Comparison of ENCODE assay signal across 9 mouse cellular contexts in genomic region chr13:22033741-22034442, GRCm38 (mm10). TPM values are rescaled to one million over a fixed set of nuclear protein-coding genes. Genes with fewer than 3 reads are reported as not detected.
DNase-seq lines count a peak whose midpoint lies in the region; ATAC-seq and TF ChIP-seq lines count a peak whose summit lies in the region.
"Had no signal": no experiment of that assay in that cellular context is flagged by ENCODE, and none has a peak within 500 bp of the region (broad histone marks: within the 10 kb centered on the region; RNA-seq: fewer than 3 reads in every experiment).

No protein-coding gene starts in this region.

- in situ Hi-C loops in CH12.LX (cut with MboI; ENCODE audit: low pct_ligation_motif_present, low pct_unique_long_range_greater_than_20kb, low sequenced_read_pairs): loop anchor here (5.0 to 25.0 kb wide), 4 partner anchors 107 to 1728 kb away; partner anchors contain the start of genes Hist1h1a, Hist1h2ab, Hist1h3a and Hist1h3b

- no peak for TF ChIP-seq CTCF in heart, adult 2 months (IDR thresholded peaks at IDR 0.05)
- no peak for TF ChIP-seq CTCF in CH12.LX (conservative IDR thresholded peaks at IDR 0.05 in 1 of 2, IDR thresholded peaks at IDR 0.05 in 1 of 2; ENCODE audit: low read depth in 2 of 2, low read length in 2 of 2)

- H3K9ac ChIP-seq in heart, embryonic 15.5 days: no peak overlapping the region
- no peak overlapping the region for H3K9ac ChIP-seq in heart, adult 2 months (ENCODE audit: low read depth, low read length)
- peak overlapping the region; percentile 92 for H3K9ac ChIP-seq in CH12.LX (ENCODE audit: insufficient read depth, low read depth)
- H3K9ac ChIP-seq in forebrain, embryonic 11.5 days (ENCODE audit: low read length): peak overlapping the region; percentile 86
- peak overlapping the region; percentile 89 for H3K9ac ChIP-seq in liver, embryonic 11.5 days (ENCODE audit: low read depth, low read length)

- dilution Hi-C loops in CH12.LX (cut with MboI; ENCODE audit: extremely low pct_ligation_motif_present, extremely low pct_unique_long_range_greater_than_20kb, low sequenced_read_pairs): no loop called here

- peak overlapping the region; percentile 71 for H3K4me2 ChIP-seq in heart, embryonic 15.5 days
- peak overlapping the region; percentile 78; the same call in 1 of the 2 replicates for H3K4me2 ChIP-seq in CH12.LX (ENCODE audit: insufficient read depth, low read depth, poor library complexity, severe bottlenecking)
- H3K4me2 ChIP-seq in forebrain, embryonic 11.5 days (ENCODE audit: low read depth, low read length, severe bottlenecking): peak overlapping the region; percentile 78
- H3K4me2 ChIP-seq in liver, embryonic 11.5 days: peak overlapping the region; percentile 80

- peaks cover 18% of the 10 kb centered on the region for H3K4me1 ChIP-seq in heart, embryonic 15.5 days (replicated peaks)
- H3K4me1 ChIP-seq in heart, adult 2 months (ENCODE audit: control insufficient read depth, insufficient read depth, low read length): no peaks in the 10 kb centered on the region
- peaks cover 3 to 25% of the 10 kb centered on the region in 2 experiments; a peak in 3 of 4 replicates for H3K4me1 ChIP-seq in CH12.LX (ENCODE audit: control insufficient read depth in 1 of 2, insufficient read depth in 2 of 2)
- H3K4me1 ChIP-seq in forebrain, embryonic 11.5 days (replicated peaks; ENCODE audit: control insufficient read depth, insufficient read depth, low read length): 0 out of 2 replicates have a peak, but pooled peaks cover 2% of the 10 kb centered on the region
- H3K4me1 ChIP-seq in liver, embryonic 11.5 days (replicated peaks; ENCODE audit: control insufficient read depth, insufficient read depth, low read length): peaks cover 26% of the 10 kb centered on the region

- no peak for TF ChIP-seq EP300 in heart, adult 2 months (IDR thresholded peaks at IDR 0.05; ENCODE audit: insufficient read depth, low read depth, low read length)
- no peak for TF ChIP-seq EP300 in CH12.LX (IDR thresholded peaks at IDR 0.05; ENCODE audit: low read length)

- no peaks in the 10 kb centered on the region for H3K9me3 ChIP-seq in heart, embryonic 15.5 days (replicated peaks)
- H3K9me3 ChIP-seq in CH12.LX (replicated peaks; ENCODE audit: low read length): no peaks in the 10 kb centered on the region
- H3K9me3 ChIP-seq in forebrain, embryonic 11.5 days (ENCODE audit: control insufficient read depth, low read length): no peaks in the 10 kb centered on the region
- no peaks in the 10 kb centered on the region for H3K9me3 ChIP-seq in liver, embryonic 11.5 days (ENCODE audit: control insufficient read depth, low read length)

- no peak for ATAC-seq in heart, embryonic 15.5 days (replicated peaks; ENCODE audit: insufficient number of reproducible peaks, insufficient read depth, low FRiP score, low read depth)
- ATAC-seq in forebrain, embryonic 11.5 days (replicated peaks; ENCODE audit: low FRiP score): no peak
- no peak for ATAC-seq in liver, embryonic 11.5 days (replicated peaks; ENCODE audit: low FRiP score)

- H3K4me3 ChIP-seq in heart, embryonic 15.5 days: peak overlapping the region; percentile 52
- no peak overlapping the region for H3K4me3 ChIP-seq in heart, adult 2 months
- H3K4me3 ChIP-seq in CH12.LX (replicated peaks in 1 of 3; ENCODE audit: low read depth in 2 of 3, low read length in 2 of 3, poor library complexity in 1 of 3): no peak overlapping the region
- peak overlapping the region; percentile 37 for H3K4me3 ChIP-seq in forebrain, embryonic 11.5 days (ENCODE audit: low read depth, low read length)
- peak overlapping the region; percentile 45 for H3K4me3 ChIP-seq in liver, embryonic 11.5 days (ENCODE audit: low read depth, low read length)

- no peaks in the 10 kb centered on the region for H3K27me3 ChIP-seq in heart, embryonic 15.5 days
- no peaks in the 10 kb centered on the region for H3K27me3 ChIP-seq in heart, adult 2 months (ENCODE audit: control insufficient read depth, insufficient read depth, low read length)
- H3K27me3 ChIP-seq in CH12.LX (replicated peaks): no peaks in the 10 kb centered on the region
- no peaks in the 10 kb centered on the region for H3K27me3 ChIP-seq in forebrain, embryonic 11.5 days (ENCODE audit: control insufficient read depth, insufficient read depth, low read length)
- H3K27me3 ChIP-seq in liver, embryonic 11.5 days (replicated peaks; ENCODE audit: control insufficient read depth, insufficient read depth, low read length): no peaks in the 10 kb centered on the region

- no peak overlapping the region for H3K27ac ChIP-seq in heart, embryonic 15.5 days
- no peak overlapping the region for H3K27ac ChIP-seq in heart, adult 2 months
- no peak overlapping the region for H3K27ac ChIP-seq in CH12.LX (ENCODE audit: insufficient read depth, low read depth)
- peak overlapping the region; percentile 90 for H3K27ac ChIP-seq in forebrain, embryonic 11.5 days (ENCODE audit: low read depth, low read length)
- H3K27ac ChIP-seq in liver, embryonic 11.5 days (ENCODE audit: low read depth, low read length): peak overlapping the region; percentile 94
- H3K27ac ChIP-seq: layer of hippocampus, adult 2 months had no signal

- intact Hi-C loops in heart, adult 2 months (cut with DNase I): loop anchor here (10.0 kb wide), 1 partner anchor 209 kb away; no protein-coding TSS in a partner anchor

- H3K79me2 ChIP-seq in heart, adult 2 months (replicated peaks; ENCODE audit: control insufficient read depth, insufficient read depth, low read length): no peaks in the 10 kb centered on the region
- no peaks in the 10 kb centered on the region for H3K79me2 ChIP-seq in CH12.LX (replicated peaks; ENCODE audit: control insufficient read depth, extremely low read depth, insufficient read depth, poor library complexity, severe bottlenecking)

- no peak for DNase-seq in heart, adult 2 months
- DNase-seq in CH12.LX (ENCODE audit: extremely low read depth): peak; percentile 41
- DNase-seq in forebrain, embryonic 11.5 days (ENCODE audit: low spot score): no peak
- DNase-seq in liver, embryonic 11.5 days (ENCODE audit: low spot score): no peak
- DNase-seq in adrenal gland, postnatal 25 days: no peak
- DNase-seq in cerebellum, postnatal 25 days: no peak
- DNase-seq in cerebellum, adult 9-11 months: no peak

- no peak for TF ChIP-seq POLR2A in heart, adult 2 months (IDR thresholded peaks at IDR 0.05; ENCODE audit: insufficient read depth, low read depth, low read length)
- TF ChIP-seq POLR2A in CH12.LX (IDR thresholded peaks at IDR 0.05; ENCODE audit: low read depth, low read length): no peak

- no peaks in the 10 kb centered on the region for H3K36me3 ChIP-seq in heart, embryonic 15.5 days
- no peaks in the 10 kb centered on the region for H3K36me3 ChIP-seq in heart, adult 2 months (ENCODE audit: control insufficient read depth, insufficient read depth, low read length)
- no peaks in the 10 kb centered on the region for H3K36me3 ChIP-seq in CH12.LX (replicated peaks in 1 of 2; ENCODE audit: control insufficient read depth in 1 of 2, insufficient read depth in 1 of 2, low read length in 1 of 2)
- H3K36me3 ChIP-seq in forebrain, embryonic 11.5 days (ENCODE audit: control insufficient read depth, insufficient read depth, low read length): no peaks in the 10 kb centered on the region
- no peaks in the 10 kb centered on the region for H3K36me3 ChIP-seq in liver, embryonic 11.5 days (ENCODE audit: control insufficient read depth, insufficient read depth, low read length)

- 50% methylated on average over 5 of the region's 5 CpGs for WGBS in heart, embryonic 15.5 days
- WGBS in heart, adult 2 months: 57% methylated on average over 5 of the region's 5 CpGs
- 60% methylated on average over 5 of the region's 5 CpGs for WGBS in forebrain, embryonic 11.5 days
- WGBS in liver, embryonic 11.5 days: 47% methylated on average over 5 of the region's 5 CpGs

- TF ChIP-seq RAD21 in CH12.LX (IDR thresholded peaks at IDR 0.05; ENCODE audit: low read depth, low read length): no peak

RNA-seq across cellular contexts. Expression of gene Hist1h2ah, which starts 1.5 kb away (rescaled TPM):
- 3.5 TPM in 1 of 2 replicates, not detected in the other for polyA plus RNA-seq in heart, embryonic 15.5 days (2015; fragmentation: Nextera tagmentation; extraction: Ambion mirVana)
- 1 to 10 TPM; 8.1 to 10.0 TPM for total RNA-seq in heart, adult 2 months (2021)
- 1.1 TPM in 1 of 2 replicates, not detected in the other for polyA plus RNA-seq in heart, adult 2 months (2012; rRNA removed)
- total RNA-seq in CH12.LX (2012; rRNA removed) (628 and 652 TPM in 2 replicates), CH12.LX (2014; rRNA removed) (4.9 and 8.1 TPM in 2 replicates)
- polyA plus RNA-seq in CH12.LX (2012; ENCODE audit: insufficient read length, low read depth): 2.3 and 4.5 TPM in 2 replicates
- 5.6 TPM in 1 of 2 replicates, not detected in the other for polyA plus RNA-seq in forebrain, embryonic 11.5 days (2014; fragmentation: Nextera tagmentation; extraction: Ambion mirVana)
- polyA plus RNA-seq in liver, embryonic 11.5 days (2014; fragmentation: Nextera tagmentation; extraction: Ambion mirVana): 10.7 and 13.3 TPM in 2 replicates
- total RNA-seq in adrenal gland, postnatal 25 days (2021): 30.0 and 61.8 TPM in 2 replicates

RNA-seq across cellular contexts. Expression of gene Hist1h2bk, which starts 1.8 kb away (rescaled TPM):
- polyA plus RNA-seq in heart, embryonic 15.5 days (2015; fragmentation: Nextera tagmentation; extraction: Ambion mirVana): 1.6 and 1.7 TPM in 2 replicates
- 10 to 100 TPM in 1 of 2 experiments, 1 to 10 TPM in 1; 7.3 to 10.0 TPM for total RNA-seq in heart, adult 2 months (2021)
- not detected in 2 replicates for polyA plus RNA-seq in heart, adult 2 months (2012; rRNA removed)
- total RNA-seq in CH12.LX (2012; rRNA removed): 2,586 and 2,636 TPM in 2 replicates
- 38.2 and 47.2 TPM in 2 replicates for total RNA-seq in CH12.LX (2014; rRNA removed)
- 3.7 and 8.1 TPM in 2 replicates for polyA plus RNA-seq in CH12.LX (2012; ENCODE audit: insufficient read length, low read depth)
- polyA plus RNA-seq in forebrain, embryonic 11.5 days (2014; fragmentation: Nextera tagmentation; extraction: Ambion mirVana): 5.4 and 11.9 TPM in 2 replicates
- 4.1 and 4.6 TPM in 2 replicates for polyA plus RNA-seq in liver, embryonic 11.5 days (2014; fragmentation: Nextera tagmentation; extraction: Ambion mirVana)
- total RNA-seq in adrenal gland, postnatal 25 days (2021): 121 and 135 TPM in 2 replicates

RNA-seq across cellular contexts. Expression of gene Hist1h4i, which starts 7.3 kb away (rescaled TPM):
- 8.6 and 12.1 TPM in 2 replicates for polyA plus RNA-seq in heart, embryonic 15.5 days (2015; fragmentation: Nextera tagmentation; extraction: Ambion mirVana)
- total RNA-seq in heart, adult 2 months (2021): 10 to 100 TPM; 11.9 to 18.1 TPM
- 5.8 and 8.3 TPM in 2 replicates for polyA plus RNA-seq in heart, adult 2 months (2012; rRNA removed)
- 768 and 812 TPM in 2 replicates for total RNA-seq in CH12.LX (2012; rRNA removed)
- 29.9 and 35.7 TPM in 2 replicates for total RNA-seq in CH12.LX (2014; rRNA removed)
- 6.4 TPM in 2 replicates for polyA plus RNA-seq in CH12.LX (2012; ENCODE audit: insufficient read length, low read depth)
- 52.1 and 59.1 TPM in 2 replicates for polyA plus RNA-seq in forebrain, embryonic 11.5 days (2014; fragmentation: Nextera tagmentation; extraction: Ambion mirVana)
- 36.9 and 39.3 TPM in 2 replicates for polyA plus RNA-seq in liver, embryonic 11.5 days (2014; fragmentation: Nextera tagmentation; extraction: Ambion mirVana)
- 82.8 and 97.8 TPM in 2 replicates for total RNA-seq in adrenal gland, postnatal 25 days (2021)

RNA-seq across cellular contexts. Expression of gene Hist1h2ag, which starts 8.9 kb away (rescaled TPM):
- 11.2 and 12.4 TPM in 2 replicates for polyA plus RNA-seq in heart, embryonic 15.5 days (2015; fragmentation: Nextera tagmentation; extraction: Ambion mirVana)
- 1 to 10 TPM; 1.7 to 4.3 TPM for total RNA-seq in heart, adult 2 months (2021)
- polyA plus RNA-seq in heart, adult 2 months (2012; rRNA removed): not detected in 2 replicates
- total RNA-seq in CH12.LX (2012; rRNA removed) (576 and 708 TPM in 2 replicates), CH12.LX (2014; rRNA removed) (21.8 and 22.0 TPM in 2 replicates)
- polyA plus RNA-seq in CH12.LX (2012; ENCODE audit: insufficient read length, low read depth): 7.3 and 13.0 TPM in 2 replicates
- 64.5 and 67.2 TPM in 2 replicates for polyA plus RNA-seq in forebrain, embryonic 11.5 days (2014; fragmentation: Nextera tagmentation; extraction: Ambion mirVana)
- polyA plus RNA-seq in liver, embryonic 11.5 days (2014; fragmentation: Nextera tagmentation; extraction: Ambion mirVana): 26.4 and 36.7 TPM in 2 replicates
- total RNA-seq in adrenal gland, postnatal 25 days (2021): 50.6 and 64.7 TPM in 2 replicates

RNA-seq across cellular contexts. Expression of gene Hist1h2bj, which starts 9.1 kb away (rescaled TPM):
- polyA plus RNA-seq in heart, embryonic 15.5 days (2015; fragmentation: Nextera tagmentation; extraction: Ambion mirVana): 2.8 and 5.8 TPM in 2 replicates
- 1 to 10 TPM; 2.8 to 3.6 TPM for total RNA-seq in heart, adult 2 months (2021)
- 0.59 TPM in 1 of 2 replicates, not detected in the other for polyA plus RNA-seq in heart, adult 2 months (2012; rRNA removed)
- 1,723 and 1,790 TPM in 2 replicates for total RNA-seq in CH12.LX (2012; rRNA removed)
- 23.2 and 23.8 TPM in 2 replicates for total RNA-seq in CH12.LX (2014; rRNA removed)
- 0.72 and 2.5 TPM in 2 replicates for polyA plus RNA-seq in CH12.LX (2012; ENCODE audit: insufficient read length, low read depth)
- polyA plus RNA-seq in forebrain, embryonic 11.5 days (2014; fragmentation: Nextera tagmentation; extraction: Ambion mirVana): 9.6 and 11.7 TPM in 2 replicates
- polyA plus RNA-seq in liver, embryonic 11.5 days (2014; fragmentation: Nextera tagmentation; extraction: Ambion mirVana): 11.2 and 13.2 TPM in 2 replicates
- 57.9 and 61.1 TPM in 2 replicates for total RNA-seq in adrenal gland, postnatal 25 days (2021)

Comparison
In these comparisons a context has a peak if more than half of its experiments do, and no peak if none do; other contexts are left out.
1. H3K4me3 ChIP-seq: peak in heart, embryonic 15.5 days (single experiment), forebrain, embryonic 11.5 days (single experiment) and liver, embryonic 11.5 days (single experiment); none in heart, adult 2 months (single experiment) and CH12.LX (0 of 3).
2. H3K27ac ChIP-seq: peak in forebrain, embryonic 11.5 days (single experiment) and liver, embryonic 11.5 days (single experiment); none in heart, embryonic 15.5 days (single experiment), heart, adult 2 months (single experiment) and CH12.LX (single experiment).
3. H3K9ac ChIP-seq: peak in CH12.LX (single experiment), forebrain, embryonic 11.5 days (single experiment) and liver, embryonic 11.5 days (single experiment); none in heart, embryonic 15.5 days (single experiment) and heart, adult 2 months (single experiment).
4. Peak in every context shown above with its lines, with median percentiles within 50 percentile points of each other: H3K4me2 ChIP-seq.